Mouse (Mus musculus) kidney, embryonic 14.5 days (tissue): Measurements from ENCODE around the gene Kansl1l. TPM values are rescaled to one million over a fixed set of nuclear protein-coding genes. Genes with fewer than 3 reads are reported as not detected.
"Not testable (repeated sequence)": the region's sequence is repeated elsewhere in the genome, so short reads cannot be mapped to it uniquely, and the experiment has no call there.

Experiments used
- ATAC-seq: fragments of 200-750 bp; cut with Nextera tagmentation; 2 replicates; pipeline ENCODE4 v1.8.0; 2017; ENCODE audit warnings: moderate number of reproducible peaks, mild to moderate bottlenecking, moderate TSS enrichment, moderate library complexity; ENCODE audit not compliant: low FRiP score, low TSS enrichment
- H3K27ac ChIP-seq: fragments of 300-500 bp; sonication (generic); 2 replicates; pipeline ENCODE4 v1.5.1; 2014; ENCODE audit warnings: low read depth, mild to moderate bottlenecking, low read length, moderate library complexity, mixed read lengths
- H3K27me3 ChIP-seq: fragments of 300-500 bp; sonication (generic); 2 replicates; pipeline ENCODE4 v1.6.1; 2014; ENCODE audit warnings: mild to moderate bottlenecking, low read length; ENCODE audit not compliant: control insufficient read depth, insufficient read depth
- H3K36me3 ChIP-seq: fragments of 300-500 bp; sonication (generic); 2 replicates; pipeline ENCODE4 v1.6.1; 2014; ENCODE audit warnings: low read length, mixed read lengths; ENCODE audit not compliant: control insufficient read depth, insufficient read depth
- H3K4me1 ChIP-seq: fragments of 300-500 bp; sonication (generic); 2 replicates; pipeline ENCODE4 v1.6.1; 2014; ENCODE audit warnings: low read length, mixed read lengths; ENCODE audit not compliant: control insufficient read depth, insufficient read depth
- H3K4me2 ChIP-seq: fragments of 300-500 bp; sonication (generic); replicated peaks from 2 replicates; pipeline ENCODE4 v1.6.1; 2014; ENCODE audit warnings: low read depth, mild to moderate bottlenecking, low read length
- H3K4me3 ChIP-seq: fragments of 300-500 bp; sonication (generic); 2 replicates; pipeline ENCODE4 v1.5.1; 2014; ENCODE audit warnings: mild to moderate bottlenecking, low read length
- H3K9ac ChIP-seq: fragments of 300-500 bp; sonication (generic); 2 replicates; pipeline ENCODE4 v1.6.1; 2014; ENCODE audit warnings: low read depth, mild to moderate bottlenecking, low read length, moderate library complexity
- H3K9me3 ChIP-seq: fragments of 300-500 bp; sonication (generic); 2 replicates; pipeline ENCODE4 v1.6.1; 2016; ENCODE audit warnings: low read length; ENCODE audit not compliant: control insufficient read depth
- whole genome bisulfite sequencing: fragments of 180-500 bp; shearing (Covaris S2); extraction: QIAGEN DNeasy Blood & Tissue Kit; methylation state at CpG from one replicate; pipeline ENCODE4 v1.1.7; 2014; 5-methylcytosine and 5-hydroxymethylcytosine counted together
- polyA plus RNA-seq: library from polyadenylated mRNA; unstranded; fragments of >200 nt; fragmentation: Nextera tagmentation; extraction: Ambion mirVana; gene quantifications from 2 replicates; pipeline ENCODE4 v1.2.1, GENCODE M21; 2014

Kansl1l gene
- polyA plus RNA-seq, 1 experiment from 2014 or later = 15.7 TPM

- peaks cover 16% of the 10 kb centered on the region; the same call in 1 of the 2 replicates for H3K36me3 ChIP-seq
These were observed 86.8 kb downstream of the Kansl1l start for GRCm38 (mm10) chr1:66730581-66730980.

GRCm38 (mm10) chr1:66712859-66713258, 104.5 kb downstream of the Kansl1l start:
- Histone ChIP-seq H3K36me3 (peaks cover 48% of the 10 kb centered on the region), H3K4me3 (no peak overlapping the region), H3K27me3 (no peaks in the 10 kb centered on the region), H3K9ac (no peak overlapping the region), H3K4me2 (no peak overlapping the region), H3K9me3 (no peaks in the 10 kb centered on the region), H3K4me1 (no peaks in the 10 kb centered on the region), H3K27ac (no peak overlapping the region)
- no peak for ATAC-seq
- WGBS = 96% methylated on average over 3 of the region's 3 CpGs

More at GRCm38 (mm10) chr1:66730581-66730980, 86.8 kb downstream of the Kansl1l start:
- Histone ChIP-seq H3K4me1 (no peaks in the 10 kb centered on the region), H3K27ac (no peak overlapping the region), H3K4me3 (no peak overlapping the region), H3K9ac (no peak overlapping the region), H3K27me3 (no peaks in the 10 kb centered on the region), H3K4me2 (no peak overlapping the region), H3K9me3 (no peaks in the 10 kb centered on the region)
- no peak for ATAC-seq
- WGBS = 72% methylated on average over 1 of the region's 1 CpGs

GRCm38 (mm10) chr1:66704523-66704922, 112.8 kb downstream of the Kansl1l start:
- ATAC-seq = no peak
- WGBS = 45% methylated on average over 6 of the region's 6 CpGs
- H3K36me3 ChIP-seq = peaks cover 22% of the 10 kb centered on the region
- no peaks in the 10 kb centered on the region for H3K27me3 ChIP-seq
- H3K4me2 ChIP-seq = no peak overlapping the region
- H3K9ac ChIP-seq = no peak overlapping the region
- H3K27ac ChIP-seq = no peak overlapping the region
- H3K4me3 ChIP-seq = no peak overlapping the region
- no peaks in the 10 kb centered on the region for H3K9me3 ChIP-seq
- peaks cover 5% of the 10 kb centered on the region; the same call in 1 of the 2 replicates for H3K4me1 ChIP-seq

- H3K4me1 ChIP-seq = peaks cover 5% of the 10 kb centered on the region; the same call in 1 of the 2 replicates
- H3K27ac ChIP-seq = no peak overlapping the region
- H3K9ac ChIP-seq = no peak overlapping the region
- no peaks in the 10 kb centered on the region for H3K9me3 ChIP-seq
- H3K4me2 ChIP-seq = no peak overlapping the region
- peaks cover 9% of the 10 kb centered on the region for H3K36me3 ChIP-seq
- no peaks in the 10 kb centered on the region for H3K27me3 ChIP-seq
- ATAC-seq = no peak
- no peak overlapping the region for H3K4me3 ChIP-seq
- WGBS = 86% methylated on average over 4 of the region's 4 CpGs
These were observed 114.6 kb downstream of the Kansl1l start for GRCm38 (mm10) chr1:66702623-66703345.

- peaks cover 1% of the 10 kb centered on the region; the same call in 1 of the 2 replicates for H3K36me3 ChIP-seq
- 31% methylated on average over 2 of the region's 2 CpGs for WGBS
- peaks cover 5% of the 10 kb centered on the region; the same call in 1 of the 2 replicates for H3K4me1 ChIP-seq
- H3K27me3 ChIP-seq = no peaks in the 10 kb centered on the region
- H3K9me3 ChIP-seq = no peaks in the 10 kb centered on the region
- peak overlapping the region; percentile 66 for H3K4me2 ChIP-seq
- no peak for ATAC-seq
- peak overlapping the region; percentile 74 for H3K4me3 ChIP-seq
- H3K27ac ChIP-seq = no peak overlapping the region
- H3K9ac ChIP-seq = peak overlapping the region; percentile 80; the same call in 1 of the 2 replicates
These were observed 115.8 kb downstream of the Kansl1l start for GRCm38 (mm10) chr1:66701576-66701940.

- H3K4me1 ChIP-seq = peaks cover 5% of the 10 kb centered on the region; the same call in 1 of the 2 replicates
- H3K9ac ChIP-seq = peak within 1 kb of the TSS; percentile 80
- peak within 1 kb of the TSS; percentile 34; the same call in 1 of the 2 replicates for H3K27ac ChIP-seq
- no peaks in the 10 kb centered on the region for H3K36me3 ChIP-seq
- H3K9me3 ChIP-seq = no peaks in the 10 kb centered on the region
- peak; percentile 100 for ATAC-seq
- H3K4me3 ChIP-seq = peak within 1 kb of the TSS; percentile 74
- H3K4me2 ChIP-seq = peak within 1 kb of the TSS; percentile 66
- no peaks in the 10 kb centered on the region for H3K27me3 ChIP-seq
- WGBS = under 1% methylated on average over 58 of the region's 73 CpGs
These were observed 116.4 kb downstream of the Kansl1l start, which contains the start of gene Rpe for GRCm38 (mm10) chr1:66700693-66701575. TSS of gene Rpe (plus strand) at chr1:66700831.

GRCm38 (mm10) chr1:66700149-66700692, 117.1 kb downstream of the Kansl1l start:
- Histone ChIP-seq H3K36me3 (no peaks in the 10 kb centered on the region), H3K4me3 (peak overlapping the region; percentile 74), H3K4me2 (peak overlapping the region; percentile 13; the same call in 1 of the 2 replicates), H3K9me3 (no peaks in the 10 kb centered on the region), H3K27me3 (no peaks in the 10 kb centered on the region), H3K9ac (no peak overlapping the region), H3K27ac (no peak overlapping the region), H3K4me1 (peaks cover 5% of the 10 kb centered on the region; the same call in 1 of the 2 replicates)
- ATAC-seq = no peak; the same call in 1 of the 2 replicates
- 53% methylated on average over 5 of the region's 5 CpGs for WGBS

- H3K27me3 ChIP-seq, H3K4me1 ChIP-seq, H3K4me2 ChIP-seq, ATAC-seq, H3K36me3 ChIP-seq, H3K27ac ChIP-seq, H3K9me3 ChIP-seq, H3K9ac ChIP-seq, H3K4me3 ChIP-seq: not testable (repeated sequence)
- WGBS = 84% methylated on average over 10 of the region's 10 CpGs
These were observed 117.7 kb downstream of the Kansl1l start for GRCm38 (mm10) chr1:66699630-66700029.
